Mouse (Mus musculus): ENCODE measurements at regions not wholly inside any gene's neighbourhood (a gene's known extent, or its start where the extent isn't known, plus 50 kb on each side); places are given as distances from the start of the nearest gene placed in this dataset.

DNA sequence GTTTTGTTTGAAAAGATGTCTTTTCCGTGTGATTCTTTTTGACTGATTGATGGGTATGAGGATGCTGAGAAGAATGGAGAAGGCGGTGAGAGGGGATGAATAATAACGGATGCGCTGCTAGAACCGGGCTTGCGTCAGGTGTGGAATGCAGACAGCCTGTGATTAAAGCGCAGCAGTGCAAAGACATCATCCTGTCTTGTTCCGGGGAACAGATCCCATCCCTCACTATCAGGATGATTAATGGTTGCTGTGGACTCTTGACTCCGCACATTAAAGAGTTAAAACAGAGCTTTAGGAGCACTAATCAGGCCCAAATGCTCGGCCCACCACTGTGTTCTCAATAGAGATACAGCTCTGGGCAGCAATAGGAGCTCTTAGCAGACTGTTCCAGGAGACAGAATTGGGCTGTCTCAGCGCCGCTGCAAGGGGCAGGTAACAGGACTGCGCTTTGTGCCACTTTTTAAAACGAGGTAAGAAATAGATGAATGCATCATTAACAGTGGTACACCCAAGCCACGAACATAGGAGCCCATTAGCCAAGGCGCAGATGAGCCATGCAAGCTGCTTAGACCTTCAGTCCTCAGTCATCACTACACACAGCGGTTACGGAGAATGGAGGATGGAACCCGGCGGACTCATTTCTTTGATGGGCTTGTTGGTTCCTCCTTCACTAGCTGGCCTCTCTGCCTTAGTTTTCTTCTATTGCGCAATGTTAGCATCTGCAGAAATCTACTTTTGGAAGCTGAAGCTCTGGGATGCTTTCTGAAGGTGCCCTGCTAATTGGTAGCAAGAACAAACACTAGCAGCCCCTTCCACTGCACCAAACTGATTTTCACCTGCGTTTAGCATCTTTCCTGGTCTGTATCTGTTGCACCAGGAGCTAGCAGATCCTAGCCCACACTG, 121.6 kb downstream of the Nhlrc3 start:
- Histone ChIP-seq H3K4me1 (no peaks in the 10 kb centered on the region), H3K9me3 (no peaks in the 10 kb centered on the region), H3K27ac (replicated peaks) (no peak overlapping the region), H3K4me3 (no peak overlapping the region), H3K4me2 (no peak overlapping the region), H3K9ac (no peak overlapping the region), H3K36me3 (no peaks in the 10 kb centered on the region), H3K27me3 (replicated peaks) (0 out of 2 replicates have a peak, but pooled peaks cover 7% of the 10 kb centered on the region)
- ATAC-seq (ENCODE audit: extremely low read depth, insufficient number of reproducible peaks, low FRiP score, low TSS enrichment) = no peak
- 63% methylated on average over 22 of the region's 22 CpGs for WGBS

DNA sequence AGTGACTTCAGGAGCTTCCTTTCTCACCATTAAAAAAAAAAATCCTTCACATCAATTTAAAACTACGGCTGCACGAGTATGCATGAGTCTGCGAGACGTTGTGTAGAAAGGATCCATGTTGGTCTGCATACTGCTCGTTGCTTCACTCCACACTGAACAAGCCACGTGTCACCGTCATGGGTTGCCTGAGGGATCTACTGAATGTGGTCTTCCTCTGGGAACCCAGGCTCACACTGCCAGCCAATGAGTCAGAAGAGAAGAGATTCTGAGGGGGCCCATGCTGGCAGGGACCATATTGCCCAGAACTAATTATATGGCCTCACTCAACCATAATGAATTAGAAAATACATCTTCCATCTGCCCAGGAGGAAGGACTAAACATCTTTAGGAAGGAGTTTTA, 124.6 kb downstream of the Nhlrc3 start:
- WGBS = 87% methylated on average over 7 of the region's 7 CpGs

DNA sequence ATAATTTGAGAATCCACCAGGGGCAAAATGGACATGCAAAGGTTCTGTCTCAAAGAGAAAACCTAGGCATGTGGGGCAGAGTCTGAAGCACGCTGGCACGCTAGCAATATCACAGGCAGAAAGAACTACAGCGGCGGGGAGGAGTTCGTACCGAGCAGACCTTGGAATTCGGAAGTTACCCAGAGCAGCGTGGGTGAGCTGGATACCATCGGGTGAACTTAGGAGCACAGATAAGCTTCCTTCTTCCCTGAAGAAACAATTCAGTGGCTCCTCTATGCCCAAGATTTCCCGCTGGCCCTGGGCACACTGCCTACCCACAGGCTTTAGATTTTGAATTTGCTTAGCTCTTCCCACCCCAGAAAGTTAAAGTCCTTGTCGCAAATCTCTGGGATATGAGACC, 129.1 kb downstream of the Nhlrc3 start:
- peak overlapping the region; percentile 40 for H3K4me3 ChIP-seq
- H3K9ac ChIP-seq = peak overlapping the region; percentile 61
- H3K9me3 ChIP-seq = no peaks in the 10 kb centered on the region

More for the DNA sequence above, 124.6 kb downstream of the Nhlrc3 start:
- Histone ChIP-seq H3K9ac (no peak overlapping the region), H3K9me3 (no peaks in the 10 kb centered on the region), H3K4me3 (no peak overlapping the region), H3K4me1 (peaks cover 9% of the 10 kb centered on the region; the same call in 1 of the 2 replicates), H3K4me2 (no peak overlapping the region), H3K27me3 (replicated peaks) (0 out of 2 replicates have a peak, but pooled peaks cover 7% of the 10 kb centered on the region), H3K27ac (replicated peaks) (no peak overlapping the region), H3K36me3 (no peaks in the 10 kb centered on the region)
- ATAC-seq (ENCODE audit: extremely low read depth, insufficient number of reproducible peaks, low FRiP score, low TSS enrichment) = no peak

DNA sequence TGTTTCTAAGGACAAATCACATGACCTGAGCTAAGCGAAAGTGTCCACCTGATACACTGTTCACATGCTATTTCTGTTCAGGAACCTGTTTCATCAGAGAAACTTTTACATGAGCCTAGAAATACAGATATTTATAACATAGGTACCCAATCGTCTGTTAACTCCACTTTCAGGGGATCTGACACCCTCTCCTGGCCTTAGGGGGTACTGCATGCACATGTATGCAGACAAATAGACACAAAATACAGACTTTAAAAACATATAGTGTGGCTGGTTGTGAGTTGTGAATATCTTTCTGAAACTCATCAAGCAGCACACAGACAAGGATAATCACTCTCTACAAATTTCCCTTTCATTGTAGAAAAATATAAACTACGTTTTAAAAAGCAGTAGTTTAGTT, 133.6 kb downstream of the Nhlrc3 start:
- no peaks in the 10 kb centered on the region for H3K9me3 ChIP-seq
- no peak overlapping the region for H3K4me3 ChIP-seq
- no peak overlapping the region for H3K27ac ChIP-seq (replicated peaks)
- H3K27me3 ChIP-seq (replicated peaks) = no peaks in the 10 kb centered on the region
- H3K36me3 ChIP-seq = no peaks in the 10 kb centered on the region
- peaks cover 17% of the 10 kb centered on the region for H3K4me1 ChIP-seq
- no peak overlapping the region for H3K9ac ChIP-seq
- H3K4me2 ChIP-seq = no peak overlapping the region
- no peak for ATAC-seq (ENCODE audit: extremely low read depth, insufficient number of reproducible peaks, low FRiP score, low TSS enrichment)
- WGBS = 57% methylated on average over 3 of the region's 3 CpGs

More for the DNA sequence above, 129.1 kb downstream of the Nhlrc3 start:
- no peak for ATAC-seq (ENCODE audit: extremely low read depth, insufficient number of reproducible peaks, low FRiP score, low TSS enrichment)
- Histone ChIP-seq H3K27me3 (replicated peaks) (no peaks in the 10 kb centered on the region), H3K36me3 (no peaks in the 10 kb centered on the region), H3K4me1 (peaks cover 9% of the 10 kb centered on the region; the same call in 1 of the 2 replicates), H3K27ac (replicated peaks) (no peak overlapping the region), H3K4me2 (peak overlapping the region; percentile 67)
- WGBS = 17% methylated on average over 11 of the region's 11 CpGs

DNA sequence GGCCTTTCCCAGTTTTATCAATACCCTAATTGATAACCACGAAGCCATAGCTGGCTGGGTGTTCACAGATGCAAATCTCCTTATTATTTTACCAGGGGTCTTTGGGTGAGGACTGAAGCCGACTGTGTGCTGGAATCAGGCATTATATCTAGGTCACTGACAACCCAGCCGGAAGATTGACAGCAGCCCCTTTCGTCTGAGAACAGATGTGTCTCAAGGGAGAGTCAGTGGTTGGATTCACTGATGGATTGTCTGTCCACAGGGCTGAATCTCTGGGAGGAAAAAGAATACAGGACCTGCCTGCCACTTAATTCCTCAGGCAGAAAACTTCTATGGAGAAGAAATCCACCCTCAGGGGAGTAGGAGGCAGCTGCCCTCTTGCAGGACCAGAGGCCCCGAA, 135.7 kb downstream of the Nhlrc3 start:
- Histone ChIP-seq H3K36me3 (no peaks in the 10 kb centered on the region), H3K27ac (replicated peaks) (no peak overlapping the region), H3K4me2 (no peak overlapping the region), H3K4me1 (peaks cover 8% of the 10 kb centered on the region; the same call in 1 of the 2 replicates), H3K9me3 (no peaks in the 10 kb centered on the region), H3K4me3 (no peak overlapping the region), H3K9ac (no peak overlapping the region), H3K27me3 (replicated peaks) (no peaks in the 10 kb centered on the region)
- no peak for ATAC-seq (ENCODE audit: extremely low read depth, insufficient number of reproducible peaks, low FRiP score, low TSS enrichment)
- WGBS = 52% methylated on average over 5 of the region's 5 CpGs

DNA sequence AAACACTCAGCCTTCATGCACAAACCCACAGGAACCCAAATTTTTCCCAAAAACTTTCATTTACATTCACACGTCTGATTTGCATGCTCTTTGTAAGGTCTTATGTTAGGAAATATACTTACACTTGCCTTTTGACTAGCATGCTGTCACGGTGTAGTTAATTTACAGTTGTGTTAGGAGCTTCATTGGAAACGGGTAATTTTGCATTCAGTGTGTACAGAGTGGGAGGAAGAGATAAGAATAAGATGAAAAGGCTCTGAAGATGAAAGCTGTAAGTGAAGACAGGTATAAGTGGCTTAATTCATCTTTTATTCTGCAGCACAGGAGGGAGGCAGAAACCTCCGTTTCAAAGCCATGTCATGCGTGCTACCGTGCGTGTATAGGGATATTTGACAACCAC, 136.2 kb downstream of the Nhlrc3 start:
- Histone ChIP-seq H3K4me1 (peaks cover 8% of the 10 kb centered on the region; the same call in 1 of the 2 replicates), H3K36me3 (no peaks in the 10 kb centered on the region), H3K9ac (no peak overlapping the region), H3K27me3 (replicated peaks) (no peaks in the 10 kb centered on the region), H3K4me3 (no peak overlapping the region), H3K9me3 (no peaks in the 10 kb centered on the region), H3K4me2 (no peak overlapping the region), H3K27ac (replicated peaks) (no peak overlapping the region)
- WGBS = 49% methylated on average over 7 of the region's 7 CpGs
- ATAC-seq (ENCODE audit: extremely low read depth, insufficient number of reproducible peaks, low FRiP score, low TSS enrichment) = no peak

DNA sequence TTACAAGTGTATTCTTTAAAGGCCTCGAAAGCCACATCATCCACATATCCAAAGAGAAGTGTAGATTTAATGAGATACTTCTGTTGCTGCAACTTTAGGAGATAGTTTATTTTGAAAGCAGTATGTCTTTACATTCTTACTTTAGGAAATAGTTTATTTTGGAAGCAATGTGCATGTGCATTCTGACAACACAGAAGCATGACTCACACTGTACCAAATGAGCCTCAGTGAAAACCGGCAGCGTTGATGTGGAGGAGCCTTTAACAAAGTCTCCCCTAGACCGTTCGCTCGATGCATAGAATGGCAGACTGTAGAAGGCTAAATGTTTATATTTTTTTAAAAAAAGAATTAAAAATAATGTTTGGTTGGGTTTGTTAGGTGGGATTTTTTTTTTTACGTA, 138.1 kb downstream of the Nhlrc3 start:
- Histone ChIP-seq H3K4me3 (no peak overlapping the region), H3K9me3 (no peaks in the 10 kb centered on the region), H3K36me3 (no peaks in the 10 kb centered on the region), H3K27ac (replicated peaks) (no peak overlapping the region), H3K4me1 (peaks cover 8% of the 10 kb centered on the region; the same call in 1 of the 2 replicates), H3K27me3 (replicated peaks) (no peaks in the 10 kb centered on the region), H3K4me2 (no peak overlapping the region), H3K9ac (no peak overlapping the region)
- ATAC-seq (ENCODE audit: extremely low read depth, insufficient number of reproducible peaks, low FRiP score, low TSS enrichment) = no peak
- 92% methylated on average over 7 of the region's 7 CpGs for WGBS

DNA sequence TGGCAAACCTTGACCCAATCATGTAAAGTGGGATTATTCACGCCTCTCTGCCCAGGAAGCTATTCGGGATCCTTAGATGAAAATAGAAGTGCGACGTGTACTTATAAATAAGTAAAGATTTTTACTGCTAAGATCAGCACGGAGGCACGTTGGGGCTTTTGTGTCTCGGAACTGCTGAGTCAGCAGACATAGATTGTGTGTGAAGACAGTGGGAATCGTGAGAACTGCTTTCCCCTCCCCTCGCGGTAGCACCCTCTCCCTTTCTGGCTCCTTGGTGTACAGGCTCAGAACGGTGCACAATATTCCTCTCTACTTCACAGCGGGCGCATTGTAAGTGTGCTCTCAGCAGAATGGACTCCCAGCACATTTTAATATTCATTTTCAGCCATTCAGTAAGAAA, 138.7 kb downstream of the Nhlrc3 start:
- no peak overlapping the region for H3K27ac ChIP-seq (replicated peaks)
- no peak overlapping the region for H3K4me2 ChIP-seq
- H3K27me3 ChIP-seq (replicated peaks) = no peaks in the 10 kb centered on the region
- peaks cover 8% of the 10 kb centered on the region; the same call in 1 of the 2 replicates for H3K4me1 ChIP-seq
- no peak overlapping the region for H3K4me3 ChIP-seq
- no peak for ATAC-seq (ENCODE audit: extremely low read depth, insufficient number of reproducible peaks, low FRiP score, low TSS enrichment)
- no peaks in the 10 kb centered on the region for H3K36me3 ChIP-seq
- H3K9me3 ChIP-seq = no peaks in the 10 kb centered on the region
- 70% methylated on average over 13 of the region's 13 CpGs for WGBS
- no peak overlapping the region for H3K9ac ChIP-seq

DNA sequence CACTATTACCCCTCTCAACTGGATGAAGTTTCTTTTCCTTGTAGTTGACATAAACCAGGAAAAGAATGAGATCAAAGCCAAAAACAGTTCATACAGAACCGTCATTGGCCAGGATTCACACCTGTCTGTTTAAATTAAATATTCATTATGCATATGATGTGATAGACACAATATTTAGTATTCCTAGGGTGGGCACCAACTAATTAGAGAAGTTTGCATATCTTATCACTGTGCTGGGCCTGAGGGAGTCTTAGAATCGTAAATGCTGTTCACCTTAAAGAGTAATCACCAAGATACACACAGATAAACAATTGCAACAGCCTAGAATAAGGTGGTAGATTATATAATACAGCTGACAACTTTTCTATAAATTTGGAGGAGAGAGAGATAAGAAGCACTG, 147.7 kb downstream of the Nhlrc3 start:
- H3K27ac ChIP-seq (replicated peaks) = no peak overlapping the region
- no peak overlapping the region for H3K4me3 ChIP-seq
- H3K4me1 ChIP-seq = no peaks in the 10 kb centered on the region
- no peak overlapping the region for H3K4me2 ChIP-seq
- no peak overlapping the region for H3K9ac ChIP-seq
- no peak for ATAC-seq (ENCODE audit: extremely low read depth, insufficient number of reproducible peaks, low FRiP score, low TSS enrichment)
- 58% methylated on average over 2 of the region's 2 CpGs for WGBS
- H3K36me3 ChIP-seq = no peaks in the 10 kb centered on the region
- H3K9me3 ChIP-seq = no peaks in the 10 kb centered on the region
- no peaks in the 10 kb centered on the region for H3K27me3 ChIP-seq (replicated peaks)

All from heart, embryonic 13.5 days (tissue).